ENCODE assay signal across 14 mouse cellular contexts in genomic region chr9:74698229-74698628, GRCm38 (mm10).
"Had no signal": no experiment of that assay in that cellular context is flagged by ENCODE, and none has a peak within 500 bp of the region (broad histone marks: within the 10 kb centered on the region; RNA-seq: fewer than 3 reads in every experiment).

No protein-coding gene starts in this region.

- DNase-seq: kidney, adult 2 months; kidney, postnatal 14 days; left cerebral cortex, postnatal 4 days; lung, adult 2 months; lung, postnatal 36 days; thymus, adult 18-20 months; thymus, postnatal 14 days had no signal

- H3K4me2 ChIP-seq: kidney, embryonic 15.5 days; limb, embryonic 13.5 days had no signal

- H3K9ac ChIP-seq: kidney, embryonic 15.5 days; limb, embryonic 13.5 days; liver, embryonic 14.5 days had no signal

- H3K27me3 ChIP-seq: limb, embryonic 13.5 days had no signal

- ATAC-seq: intestine, embryonic 16.5 days; lung, postnatal 0 days; midbrain, embryonic 16.5 days had no signal

- H3K36me3 ChIP-seq: kidney, embryonic 15.5 days; limb, embryonic 13.5 days had no signal

- H3K4me3 ChIP-seq: kidney, embryonic 15.5 days; limb, embryonic 13.5 days had no signal

- H3K9me3 ChIP-seq: kidney, embryonic 15.5 days; limb, embryonic 13.5 days had no signal

- H3K27ac ChIP-seq: kidney, embryonic 15.5 days; limb, embryonic 13.5 days; liver, embryonic 14.5 days; stomach, postnatal 0 days had no signal

- H3K4me1 ChIP-seq: kidney, embryonic 15.5 days; limb, embryonic 13.5 days had no signal
